Mouse (Mus musculus) limb, embryonic 12.5 days (tissue): Measurements from ENCODE around the gene Itih4. TPM values are rescaled to one million over a fixed set of nuclear protein-coding genes. Genes with fewer than 3 reads are reported as not detected.

Source experiments
- ATAC-seq: fragments of 200-750 bp; cut with Nextera tagmentation; 2 replicates; pipeline ENCODE4 v1.8.0; 2017; ENCODE audit warnings: low read depth, moderate TSS enrichment; ENCODE audit not compliant: insufficient number of reproducible peaks, insufficient read depth, low FRiP score, low TSS enrichment
- H3K27ac ChIP-seq: fragments of 300-500 bp; sonication (generic); 2 replicates; pipeline ENCODE4 v1.5.1; 2016; ENCODE audit warnings: mild to moderate bottlenecking, moderate library complexity
- H3K27me3 ChIP-seq: fragments of 300-500 bp; sonication (generic); 2 replicates; pipeline ENCODE4 v1.6.1; 2016; ENCODE audit warnings: mild to moderate bottlenecking, moderate library complexity
- H3K36me3 ChIP-seq: fragments of 300-500 bp; sonication (generic); 2 replicates; pipeline ENCODE4 v1.6.1; 2016; ENCODE audit warnings: mild to moderate bottlenecking, moderate library complexity
- H3K4me1 ChIP-seq: fragments of 300-500 bp; sonication (generic); replicated peaks from 2 replicates; pipeline ENCODE4 v1.6.1; 2016
- H3K4me2 ChIP-seq: fragments of 300-500 bp; sonication (generic); 2 replicates; pipeline ENCODE4 v1.6.1; 2016; ENCODE audit warnings: mild to moderate bottlenecking, moderate library complexity
- H3K4me3 ChIP-seq: fragments of 300-500 bp; sonication (generic); replicated peaks from 2 replicates; pipeline ENCODE4 v1.5.1; 2016; ENCODE audit warnings: mild to moderate bottlenecking
- H3K9ac ChIP-seq: fragments of 300-500 bp; sonication (generic); replicated peaks from 2 replicates; pipeline ENCODE4 v1.6.1; 2016; ENCODE audit warnings: mild to moderate bottlenecking, moderate library complexity
- H3K9me3 ChIP-seq: fragments of 300-500 bp; sonication (generic); 2 replicates; pipeline ENCODE4 v1.6.1; 2016; ENCODE audit warnings: mild to moderate bottlenecking, moderate library complexity
- WGBS: fragments of 180-500 bp; shearing (Covaris S2); methylation state at CpG from one replicate; pipeline ENCODE4 v1.1.7; 2016; 5-methylcytosine and 5-hydroxymethylcytosine counted together
- polyA plus RNA-seq: library from polyadenylated mRNA; unstranded; fragments of >200 nt; fragmentation: Nextera tagmentation; extraction: Ambion mirVana; gene quantifications from 2 replicates; pipeline ENCODE4 v1.2.1, GENCODE M21; 2016

Gene Itih4
- polyA plus RNA-seq, 1 experiment from 2014 or later = 0.10 TPM

DNA sequence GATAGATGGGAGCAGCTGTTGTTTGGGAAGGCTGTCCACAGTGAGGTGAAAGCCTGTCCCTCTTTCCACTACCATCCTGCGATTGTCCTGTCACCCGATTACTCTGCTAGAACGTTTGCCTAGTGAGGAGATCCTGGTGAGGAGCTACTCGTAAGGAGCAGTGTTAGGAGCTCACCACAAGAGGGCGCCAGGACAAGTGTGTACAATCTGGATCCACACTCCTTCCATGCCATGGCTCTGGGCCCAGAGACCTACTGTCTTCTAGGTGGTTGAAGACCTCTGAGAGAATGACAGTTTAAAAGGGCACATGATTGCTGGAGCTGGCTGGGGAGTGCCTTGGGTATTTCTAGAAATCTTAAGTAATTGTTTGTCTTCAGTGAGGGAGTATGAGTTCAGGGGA, 19.2 kb upstream of the Itih4 start:
- H3K9me3 ChIP-seq = no peaks in the 10 kb centered on the region
- H3K4me1 ChIP-seq = peaks cover 30% of the 10 kb centered on the region
- WGBS = 30% methylated on average over 5 of the region's 5 CpGs
- peaks cover 48% of the 10 kb centered on the region for H3K36me3 ChIP-seq
- no peak for ATAC-seq
- H3K4me3 ChIP-seq = no peak overlapping the region
- no peak overlapping the region for H3K4me2 ChIP-seq
- no peaks in the 10 kb centered on the region for H3K27me3 ChIP-seq
- H3K27ac ChIP-seq = no peak overlapping the region
- no peak overlapping the region for H3K9ac ChIP-seq

DNA sequence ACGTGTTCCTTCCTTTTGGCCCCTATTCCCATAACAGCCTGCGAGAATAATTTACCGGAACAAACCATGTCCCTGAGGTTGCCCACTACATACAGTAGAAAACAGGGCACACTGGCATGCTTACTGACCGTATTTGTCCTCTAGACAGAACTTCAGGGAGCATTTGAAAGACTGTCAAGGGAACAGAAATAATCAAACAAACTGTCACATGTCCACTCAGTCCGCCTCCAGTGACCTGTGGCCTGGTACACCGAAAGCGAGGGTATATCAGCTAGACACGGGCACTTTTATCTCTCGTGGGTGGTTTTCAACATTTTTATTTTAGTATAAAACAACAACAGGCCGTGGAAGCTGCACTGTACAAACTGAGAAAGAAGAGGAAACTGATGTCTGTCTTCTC, 17.4 kb upstream of the Itih4 start:
- Histone ChIP-seq H3K9ac (no peak overlapping the region), H3K4me1 (peaks cover 30% of the 10 kb centered on the region), H3K4me3 (no peak overlapping the region), H3K27me3 (no peaks in the 10 kb centered on the region), H3K36me3 (peaks cover 66% of the 10 kb centered on the region), H3K4me2 (no peak overlapping the region), H3K9me3 (no peaks in the 10 kb centered on the region), H3K27ac (peak overlapping the region; percentile 93; the same call in 1 of the 2 replicates)
- 91% methylated on average over 10 of the region's 10 CpGs for WGBS
- no peak for ATAC-seq

DNA sequence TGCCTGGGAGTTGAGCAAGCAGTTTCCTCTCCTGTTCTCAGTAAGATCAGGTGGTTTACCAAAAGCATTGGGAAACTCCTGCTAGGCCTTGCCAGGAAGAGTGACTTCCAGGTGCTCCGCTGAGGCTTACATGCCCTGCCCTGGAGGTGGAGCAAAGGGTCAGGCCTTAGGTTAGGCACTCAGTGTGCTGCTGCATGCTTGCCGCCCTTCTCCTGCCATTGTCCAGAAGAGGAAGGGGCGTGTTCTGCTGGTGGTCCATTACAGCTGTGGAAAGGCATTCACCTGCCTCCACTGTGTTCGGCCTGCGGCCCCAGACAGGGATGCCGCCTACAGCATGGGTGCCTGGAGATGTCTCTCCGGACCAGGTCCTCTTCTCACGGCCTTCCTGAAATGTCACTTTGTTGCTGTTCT, 16.9 kb upstream of the Itih4 start:
- Histone ChIP-seq H3K27me3 (no peaks in the 10 kb centered on the region), H3K27ac (peak overlapping the region; percentile 93), H3K4me3 (no peak overlapping the region), H3K4me1 (peaks cover 33% of the 10 kb centered on the region), H3K4me2 (0 out of 2 replicates have a peak overlapping the region, but pooled peaks have one; percentile 10), H3K9me3 (no peaks in the 10 kb centered on the region), H3K9ac (0 out of 2 replicates have a peak overlapping the region, but pooled peaks have one; percentile 27), H3K36me3 (peaks cover 72% of the 10 kb centered on the region)
- ATAC-seq = no peak
- WGBS = 84% methylated on average over 8 of the region's 8 CpGs

DNA sequence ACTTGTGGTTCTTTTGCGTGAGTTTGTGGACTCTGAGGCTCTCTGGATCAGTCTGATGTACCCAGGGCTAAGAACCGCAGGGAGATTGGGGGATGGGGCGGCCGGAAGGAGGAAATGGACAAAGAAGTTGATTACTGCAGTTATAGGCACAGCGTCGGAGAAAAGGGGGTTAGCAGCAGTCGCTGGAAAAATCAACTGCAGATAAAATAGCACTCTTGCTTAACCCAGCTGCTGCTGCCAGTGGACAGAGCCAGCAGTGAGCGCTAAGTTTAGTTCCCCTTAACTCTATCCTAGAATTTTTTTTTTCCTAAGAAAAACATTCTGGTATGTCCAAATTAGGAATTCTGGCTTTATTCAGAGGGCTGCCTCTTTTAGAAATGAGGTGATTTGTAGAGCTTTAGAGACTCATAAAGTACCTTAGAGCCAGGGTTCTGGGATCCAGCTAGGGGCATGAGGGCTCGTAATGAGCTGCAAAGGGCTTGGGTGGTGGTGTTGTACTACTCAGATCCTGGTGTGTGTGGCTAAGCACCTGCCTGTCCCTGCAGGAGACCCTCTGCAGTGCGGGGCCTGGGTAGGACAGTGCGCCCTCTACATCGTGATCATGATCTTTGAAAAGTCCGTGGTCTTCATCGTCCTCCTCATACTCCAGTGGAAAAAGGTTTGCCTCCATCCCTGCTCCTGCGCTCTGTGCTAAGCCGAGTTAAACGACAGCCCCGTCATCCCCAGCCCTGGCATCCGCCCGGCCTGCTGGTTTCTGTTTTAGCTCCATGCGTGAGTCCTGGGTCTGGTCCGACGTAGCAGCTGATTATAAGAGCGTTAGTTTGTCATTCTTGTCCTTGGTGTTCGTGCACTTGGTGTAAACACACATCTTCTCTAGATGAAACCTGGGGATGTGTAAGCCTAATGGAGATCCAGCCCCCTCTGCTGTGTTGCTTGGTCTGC, 15.8 kb upstream of the Itih4 start:
- H3K36me3 ChIP-seq = peaks cover 69% of the 10 kb centered on the region
- ATAC-seq = peak; percentile 57; the same call in 1 of the 2 replicates
- peak overlapping the region; percentile 34 for H3K9ac ChIP-seq
- H3K27me3 ChIP-seq = no peaks in the 10 kb centered on the region
- H3K4me2 ChIP-seq = peak overlapping the region; percentile 17; the same call in 1 of the 2 replicates
- no peak overlapping the region for H3K4me3 ChIP-seq
- H3K4me1 ChIP-seq = peaks cover 33% of the 10 kb centered on the region
- WGBS = 55% methylated on average over 25 of the region's 25 CpGs
- peak overlapping the region; percentile 93 for H3K27ac ChIP-seq
- no peaks in the 10 kb centered on the region for H3K9me3 ChIP-seq

DNA sequence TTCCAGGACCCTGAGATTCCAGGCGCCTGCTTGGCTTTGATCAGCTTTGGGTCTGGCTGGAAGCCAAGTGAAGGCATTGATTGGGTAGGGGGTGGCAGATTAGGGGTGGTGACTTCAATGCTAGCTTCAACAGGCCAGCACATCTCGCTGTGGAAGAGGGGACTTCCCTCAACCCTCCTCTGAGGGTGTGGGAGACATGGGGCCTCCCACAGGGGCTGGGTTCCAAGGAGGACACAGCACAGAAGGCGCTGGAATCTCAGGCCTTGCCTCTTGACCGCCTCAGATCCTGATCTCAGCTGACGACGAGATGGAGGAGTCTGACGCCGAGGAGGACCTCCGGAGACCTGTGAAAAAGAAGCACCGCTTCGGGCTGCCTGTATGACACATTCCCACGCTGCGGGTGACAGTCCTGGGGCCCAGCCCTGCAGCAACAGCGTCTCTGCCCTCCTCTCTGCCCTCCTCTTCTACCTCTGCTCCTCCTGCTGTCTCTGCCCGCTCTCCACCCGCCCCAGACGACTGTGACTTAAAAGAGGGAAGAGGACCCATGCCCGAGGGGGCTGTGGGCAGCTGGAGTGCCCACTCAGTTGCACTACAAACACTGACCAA, 12.1 kb upstream of the Itih4 start:
- no peak overlapping the region for H3K4me3 ChIP-seq
- no peak overlapping the region for H3K4me2 ChIP-seq
- H3K9me3 ChIP-seq = no peaks in the 10 kb centered on the region
- H3K27ac ChIP-seq = no peak overlapping the region
- no peak for ATAC-seq
- 79% methylated on average over 18 of the region's 18 CpGs for WGBS
- peaks cover 58% of the 10 kb centered on the region for H3K36me3 ChIP-seq
- no peak overlapping the region for H3K9ac ChIP-seq
- H3K27me3 ChIP-seq = no peaks in the 10 kb centered on the region
- peaks cover 28% of the 10 kb centered on the region for H3K4me1 ChIP-seq

DNA sequence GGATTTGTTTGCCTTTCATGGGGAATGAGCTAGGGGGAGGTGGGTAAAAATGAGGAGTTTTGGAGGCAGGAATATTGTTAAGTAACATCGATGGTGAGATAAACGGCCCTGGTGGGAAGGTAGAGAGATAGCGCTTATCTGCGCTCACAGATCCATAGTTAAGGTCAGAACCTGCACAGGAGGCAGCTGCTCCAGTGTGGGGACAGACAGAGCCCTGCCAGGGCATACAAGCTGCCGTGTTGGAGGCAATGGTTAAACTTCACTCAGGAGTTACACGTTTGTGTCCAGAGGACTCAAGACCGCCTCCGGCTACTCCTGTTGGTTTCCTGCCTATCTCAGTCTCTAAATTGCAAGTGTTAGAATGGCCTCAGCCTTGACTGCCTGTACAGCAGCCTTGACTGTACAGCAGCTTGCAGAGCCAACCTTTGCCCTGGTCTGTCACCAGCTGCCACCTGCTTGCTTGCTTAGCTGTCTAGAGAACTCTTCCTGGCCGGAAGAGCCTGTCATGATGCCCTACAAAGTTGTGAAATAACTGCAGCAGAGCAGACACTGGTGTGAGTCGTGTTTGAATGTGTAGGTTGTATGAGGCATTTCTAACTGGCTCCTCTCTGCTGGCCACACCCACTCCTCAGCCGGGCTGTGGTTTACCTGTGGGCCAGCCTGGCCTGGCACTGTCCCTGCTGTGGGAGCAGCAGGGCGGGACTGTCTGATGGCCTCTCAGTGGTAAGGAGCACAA, 11.0 kb upstream of the Itih4 start:
- Histone ChIP-seq H3K9me3 (no peaks in the 10 kb centered on the region), H3K27me3 (no peaks in the 10 kb centered on the region), H3K9ac (no peak overlapping the region), H3K4me1 (peaks cover 20% of the 10 kb centered on the region), H3K4me3 (no peak overlapping the region), H3K4me2 (no peak overlapping the region), H3K27ac (no peak overlapping the region), H3K36me3 (peaks cover 58% of the 10 kb centered on the region)
- 89% methylated on average over 12 of the region's 12 CpGs for WGBS
- ATAC-seq = no peak

DNA sequence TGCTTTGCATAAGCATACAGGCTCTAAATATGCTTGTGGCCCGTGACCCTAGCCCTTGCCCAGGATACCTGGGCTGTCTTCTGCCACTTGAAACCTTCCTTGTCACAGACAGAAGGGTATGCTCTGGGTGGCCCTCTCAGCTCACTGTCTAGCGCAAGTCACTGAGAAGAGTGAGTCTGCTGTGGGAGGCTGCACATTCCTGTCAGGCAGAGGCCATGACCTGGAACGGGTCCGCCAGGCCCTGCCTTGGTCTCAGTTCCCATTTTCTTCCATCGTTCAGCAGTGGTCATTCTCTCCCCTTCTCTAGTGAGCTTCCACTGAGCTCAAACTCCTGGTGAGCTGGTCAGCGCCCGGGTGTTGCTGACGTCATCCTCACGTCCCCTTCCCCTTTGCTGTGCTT, 10.3 kb upstream of the Itih4 start:
- 84% methylated on average over 9 of the region's 9 CpGs for WGBS
- no peaks in the 10 kb centered on the region for H3K27me3 ChIP-seq
- H3K4me1 ChIP-seq = peaks cover 14% of the 10 kb centered on the region
- no peak overlapping the region for H3K4me2 ChIP-seq
- ATAC-seq = no peak
- no peak overlapping the region for H3K9ac ChIP-seq
- H3K4me3 ChIP-seq = no peak overlapping the region
- peaks cover 58% of the 10 kb centered on the region for H3K36me3 ChIP-seq
- no peaks in the 10 kb centered on the region for H3K9me3 ChIP-seq
- no peak overlapping the region for H3K27ac ChIP-seq

DNA sequence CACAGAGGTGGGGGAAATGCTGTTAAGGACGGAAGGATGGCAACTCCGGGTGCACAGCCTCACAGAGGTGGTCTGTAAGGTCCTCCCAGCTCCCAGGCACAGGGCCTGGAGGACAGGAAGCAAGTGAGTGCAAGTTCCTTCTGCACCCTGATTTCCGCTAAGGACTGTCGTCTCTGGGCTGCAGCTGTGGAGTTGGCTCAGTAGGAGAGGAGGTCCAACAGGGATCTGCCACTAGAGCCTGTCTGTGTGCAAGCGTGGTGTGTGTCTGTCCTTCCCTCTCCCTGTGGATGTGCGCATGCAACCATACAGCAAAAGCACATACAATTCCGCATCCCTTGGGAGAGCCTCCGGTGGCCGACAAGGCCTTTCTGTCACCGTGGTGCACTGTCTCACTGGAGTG, 9.8 kb upstream of the Itih4 start:
- H3K4me2 ChIP-seq = no peak overlapping the region
- H3K9ac ChIP-seq = no peak overlapping the region
- WGBS = 89% methylated on average over 10 of the region's 10 CpGs
- H3K9me3 ChIP-seq = no peaks in the 10 kb centered on the region
- peaks cover 54% of the 10 kb centered on the region for H3K36me3 ChIP-seq
- no peak overlapping the region for H3K4me3 ChIP-seq
- H3K27ac ChIP-seq = no peak overlapping the region
- H3K27me3 ChIP-seq = no peaks in the 10 kb centered on the region
- ATAC-seq = no peak
- H3K4me1 ChIP-seq = peaks cover 9% of the 10 kb centered on the region

DNA sequence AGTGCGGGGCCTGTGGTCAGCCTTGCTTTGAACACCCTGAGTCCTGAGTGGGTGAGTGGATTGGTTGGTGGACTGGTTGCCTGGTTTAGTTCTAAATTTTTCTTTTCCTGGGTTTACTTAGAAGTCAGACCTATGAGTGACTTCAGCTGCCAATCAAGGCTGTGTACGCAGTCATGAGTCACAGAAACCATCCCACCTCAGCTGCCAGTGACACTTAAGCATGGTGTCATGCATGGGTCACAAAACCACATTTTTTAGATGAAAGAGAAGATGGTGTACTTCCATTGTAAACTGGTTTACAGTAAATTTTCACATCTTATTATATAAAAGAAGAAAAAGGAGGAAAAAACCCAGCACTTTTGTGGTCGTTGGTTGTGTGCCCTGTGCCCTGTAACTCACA, 8.4 kb upstream of the Itih4 start:
- Histone ChIP-seq H3K4me2 (no peak overlapping the region), H3K4me3 (no peak overlapping the region), H3K4me1 (peaks cover 7% of the 10 kb centered on the region; the same call in 1 of the 2 replicates), H3K36me3 (peaks cover 42% of the 10 kb centered on the region), H3K9me3 (no peaks in the 10 kb centered on the region), H3K27ac (no peak overlapping the region), H3K9ac (no peak overlapping the region), H3K27me3 (no peaks in the 10 kb centered on the region)
- 92% methylated on average over 3 of the region's 3 CpGs for WGBS
- no peak for ATAC-seq

DNA sequence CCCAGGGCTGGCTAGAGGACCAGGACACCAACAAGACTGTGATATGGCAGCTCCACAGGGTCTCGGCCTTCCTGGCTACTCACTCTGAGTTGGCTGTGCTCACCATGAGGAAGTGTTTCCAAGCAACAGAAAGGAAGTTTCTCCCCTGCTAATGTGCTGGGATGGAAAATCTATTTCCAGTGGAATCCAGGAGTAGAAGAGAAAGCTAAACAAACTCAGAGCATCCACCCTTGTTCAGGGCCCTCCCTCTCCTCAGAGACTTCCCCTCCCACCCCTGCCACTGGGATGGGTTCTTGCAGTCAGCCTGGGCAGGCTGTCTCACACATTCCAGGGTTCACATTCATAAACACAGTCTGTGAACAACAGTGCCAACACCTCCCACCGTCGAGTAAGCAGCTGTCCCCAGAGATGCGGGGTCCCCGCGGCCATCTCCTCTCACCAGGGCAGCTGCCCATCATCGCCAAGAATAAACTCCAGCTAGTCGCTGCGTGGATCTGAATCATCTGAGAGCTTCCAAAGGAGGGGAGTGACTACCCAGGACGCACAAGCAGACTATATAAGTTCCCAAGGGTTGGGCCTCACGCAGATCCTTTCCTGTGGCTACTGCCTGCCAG, 7.2 kb upstream of the Itih4 start, which contains the start of gene Mustn1:
Gene Mustn1 (plus strand): TSS at position 243 of the 614 bp plus-strand sequence.
- Histone ChIP-seq H3K9me3 (no peaks in the 10 kb centered on the region), H3K9ac (0 out of 2 replicates have a peak within 1 kb of the TSS, but pooled peaks have one; percentile 23), H3K4me2 (no peak within 1 kb of the TSS), H3K4me3 (no peak within 1 kb of the TSS), H3K36me3 (peaks cover 30% of the 10 kb centered on the region), H3K27ac (peak within 1 kb of the TSS; percentile 32; the same call in 1 of the 2 replicates), H3K27me3 (no peaks in the 10 kb centered on the region), H3K4me1 (peaks cover 6% of the 10 kb centered on the region; the same call in 1 of the 2 replicates)
- 76% methylated on average over 11 of the region's 11 CpGs for WGBS
- no peak; the same call in 1 of the 2 replicates for ATAC-seq
